Mouse (Mus musculus) layer of hippocampus, adult 11-12 months (tissue): ENCODE data around the gene Disp3.

Experiments
- DNase-seq: peaks from one replicate; pipeline ENCODE4 v3.0.0; 2022; ENCODE audit warnings: low spot score

Disp3 gene

GRCm38 (mm10) chr4:148215264-148215900, 72.4 kb downstream of the Disp3 start:
- DNase-seq = no peak

GRCm38 (mm10) chr4:148214460-148215136, 73.2 kb downstream of the Disp3 start:
- DNase-seq = peak; percentile 65

- no peak for DNase-seq
Measured at GRCm38 (mm10) chr4:148204873-148205232, 82.9 kb downstream of the Disp3 start.

GRCm38 (mm10) chr4:148204061-148204872, 83.5 kb downstream of the Disp3 start:
- no peak for DNase-seq

- no peak for DNase-seq
Measured at GRCm38 (mm10) chr4:148203557-148203956, 84.2 kb downstream of the Disp3 start.

- DNase-seq = no peak
Measured at GRCm38 (mm10) chr4:148198721-148199120, 89.0 kb downstream of the Disp3 start.

GRCm38 (mm10) chr4:148194400-148194799, 93.4 kb downstream of the Disp3 start:
- DNase-seq = no peak

GRCm38 (mm10) chr4:148192707-148193245, 95.0 kb downstream of the Disp3 start:
- DNase-seq = no peak
